Mouse (Mus musculus): Measurements from ENCODE around the gene Otud3. TPM values are rescaled to one million over a fixed set of nuclear protein-coding genes. Genes with fewer than 3 reads are reported as not detected.

Otud3 gene
- 1.4 and 1.7 TPM in 2 replicates for polyA plus RNA-seq (2012; ENCODE audit: insufficient read depth, low replicate concordance)

DNA sequence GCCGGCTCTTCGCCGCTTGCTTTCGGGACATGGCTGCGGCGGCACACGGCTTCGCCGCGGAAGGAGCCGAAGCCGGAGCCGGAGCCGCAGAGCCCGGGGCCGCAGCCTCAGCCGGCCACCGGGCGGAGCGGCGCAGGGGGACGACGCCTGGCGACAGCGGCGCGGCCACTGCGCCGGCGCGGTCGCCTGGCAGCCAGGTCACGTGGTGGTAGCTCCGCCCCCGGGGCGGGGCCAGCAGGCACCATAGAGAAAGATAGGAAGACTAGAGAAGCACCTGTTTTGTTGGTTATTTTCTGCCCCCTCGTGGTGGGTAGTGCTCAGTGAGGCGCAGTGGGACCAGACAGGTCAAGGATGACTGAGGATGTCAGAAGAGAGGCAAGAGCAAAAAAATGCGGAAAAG, at the start of gene Otud3:
Gene Otud3 (minus strand): TSS at position 149 of the 400 bp plus-strand sequence.
- Histone ChIP-seq H3K36me3 (replicated peaks; ENCODE audit: low read length) (peaks cover 17% of the 10 kb centered on the region), H3K4me3 (replicated peaks) (peak within 1 kb of the TSS; percentile 97), H3K9me3 (peaks cover 20% of the 10 kb centered on the region), H3K4me1 (peaks cover 25% of the 10 kb centered on the region), H3K27me3 (replicated peaks) (peaks cover 14% of the 10 kb centered on the region)
- TF ChIP-seq GATA1 (IDR thresholded peaks at IDR 0.05; ENCODE audit: borderline replicate concordance, low read length) (no peak), FLI1 (IDR thresholded peaks at IDR 0.05; ENCODE audit: low read length) (no peak)

DNA sequence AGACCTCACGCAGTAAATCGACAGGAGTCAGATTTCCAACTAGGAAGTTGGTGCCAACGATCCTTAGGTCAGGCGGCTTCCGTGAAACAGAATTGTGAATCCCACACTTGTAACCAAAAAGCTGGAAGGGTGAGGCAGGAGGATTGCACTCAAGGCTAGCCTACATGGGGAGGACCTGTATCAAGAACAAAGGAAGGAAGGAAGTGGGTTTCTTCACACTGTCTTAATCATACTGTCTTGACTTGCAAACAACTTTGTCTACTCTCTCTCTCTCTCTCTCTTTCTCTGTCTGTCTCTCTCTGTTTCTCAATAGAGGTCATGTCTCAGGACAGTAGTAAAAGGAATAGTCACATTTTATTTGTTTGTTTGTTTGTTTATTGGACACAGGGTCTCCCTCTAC, 49.0 kb upstream of the Otud3 start:
- TF ChIP-seq FLI1 (IDR thresholded peaks at IDR 0.05; ENCODE audit: low read length) = no peak
- no peak for TF ChIP-seq GATA1 (IDR thresholded peaks at IDR 0.05; ENCODE audit: borderline replicate concordance, low read length)

DNA sequence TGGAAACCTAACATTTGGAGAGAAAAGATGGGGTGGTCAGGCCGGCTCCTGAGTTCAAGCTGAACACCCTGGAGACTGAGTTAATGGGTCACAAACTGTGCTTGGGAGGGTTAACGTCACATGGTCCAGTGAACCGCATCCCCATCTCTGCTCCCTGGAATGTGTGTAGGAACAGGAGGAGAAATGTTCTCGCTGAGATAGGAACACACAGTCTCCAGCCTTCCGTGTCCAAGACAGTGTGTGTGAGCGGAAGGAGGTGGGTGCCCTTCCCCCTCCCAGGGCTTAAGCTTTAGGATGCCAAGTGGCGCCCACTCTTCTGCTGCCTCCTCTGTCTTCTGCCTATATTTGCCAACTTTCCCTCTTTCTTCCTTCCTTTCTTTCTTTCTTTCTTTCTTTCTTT, 46.2 kb upstream of the Otud3 start:
- H3K9me3 ChIP-seq = 0 out of 2 replicates have a peak, but pooled peaks cover 3% of the 10 kb centered on the region
- TF ChIP-seq GATA1 (IDR thresholded peaks at IDR 0.05; ENCODE audit: borderline replicate concordance, low read length) (no peak), FLI1 (IDR thresholded peaks at IDR 0.05; ENCODE audit: low read length) (no peak)
- H3K4me1 ChIP-seq = peaks cover 12% of the 10 kb centered on the region
- H3K4me3 ChIP-seq (replicated peaks) = no peak overlapping the region
- no peaks in the 10 kb centered on the region for H3K36me3 ChIP-seq (replicated peaks; ENCODE audit: low read length)
- peaks cover 41% of the 10 kb centered on the region for H3K27me3 ChIP-seq (replicated peaks)

More for the DNA sequence above, 49.0 kb upstream of the Otud3 start:
- peaks cover 51% of the 10 kb centered on the region for H3K27me3 ChIP-seq (replicated peaks)
- H3K4me1 ChIP-seq = peaks cover 12% of the 10 kb centered on the region
- H3K4me3 ChIP-seq (replicated peaks) = no peak overlapping the region
- 0 out of 2 replicates have a peak, but pooled peaks cover 3% of the 10 kb centered on the region for H3K9me3 ChIP-seq
- H3K36me3 ChIP-seq (replicated peaks; ENCODE audit: low read length) = no peaks in the 10 kb centered on the region

DNA sequence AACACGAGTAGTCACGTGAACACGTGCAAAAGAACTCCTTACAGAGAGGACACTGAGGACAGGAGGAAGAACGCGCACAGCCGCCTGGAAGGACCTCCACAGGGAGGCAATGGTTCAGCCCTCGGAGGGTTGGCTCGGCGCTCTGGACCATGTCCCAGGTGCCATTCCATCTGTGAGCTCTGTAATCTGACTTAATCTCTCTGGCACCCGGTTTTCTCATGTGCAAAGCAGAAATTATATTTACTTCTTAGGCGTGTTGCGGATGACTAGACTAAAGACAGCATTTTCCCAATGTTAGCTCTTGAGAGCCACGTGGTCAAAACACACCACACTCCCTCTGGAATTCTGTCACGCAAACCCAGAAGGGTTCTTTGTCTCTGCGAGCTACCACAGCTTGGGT, 45.4 kb upstream of the Otud3 start:
- Histone ChIP-seq H3K4me3 (replicated peaks) (no peak overlapping the region), H3K4me1 (peaks cover 12% of the 10 kb centered on the region), H3K36me3 (replicated peaks; ENCODE audit: low read length) (no peaks in the 10 kb centered on the region), H3K9me3 (0 out of 2 replicates have a peak, but pooled peaks cover 3% of the 10 kb centered on the region), H3K27me3 (replicated peaks) (peaks cover 42% of the 10 kb centered on the region)
- no peak for TF ChIP-seq GATA1 (IDR thresholded peaks at IDR 0.05; ENCODE audit: borderline replicate concordance, low read length)
- no peak for TF ChIP-seq FLI1 (IDR thresholded peaks at IDR 0.05; ENCODE audit: low read length)

DNA sequence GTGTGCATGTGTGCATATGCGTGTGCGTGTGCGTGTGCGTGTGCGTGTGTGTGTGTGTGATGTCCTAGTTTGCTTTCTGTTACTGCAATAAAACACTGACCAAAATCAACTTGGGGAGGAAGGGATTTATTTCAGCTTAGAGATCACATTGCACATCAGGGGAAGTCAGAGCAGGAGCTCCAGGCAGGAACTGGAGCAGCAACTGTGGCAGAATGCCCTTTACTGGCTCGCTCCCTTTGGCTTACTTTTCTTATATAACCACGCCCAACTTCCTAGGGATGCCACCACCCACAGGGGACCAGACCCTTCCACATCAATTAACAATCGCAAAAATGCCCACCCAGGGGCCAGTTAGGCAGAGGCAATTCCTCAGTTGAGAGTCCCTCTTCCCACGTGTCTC, 44.9 kb upstream of the Otud3 start:
- Histone ChIP-seq H3K36me3 (replicated peaks; ENCODE audit: low read length) (no peaks in the 10 kb centered on the region), H3K4me1 (peaks cover 12% of the 10 kb centered on the region), H3K4me3 (replicated peaks) (no peak overlapping the region), H3K9me3 (0 out of 2 replicates have a peak, but pooled peaks cover 3% of the 10 kb centered on the region), H3K27me3 (replicated peaks) (peaks cover 40% of the 10 kb centered on the region)
- TF ChIP-seq GATA1 (IDR thresholded peaks at IDR 0.05; ENCODE audit: borderline replicate concordance, low read length) = no peak
- no peak for TF ChIP-seq FLI1 (IDR thresholded peaks at IDR 0.05; ENCODE audit: low read length)

DNA sequence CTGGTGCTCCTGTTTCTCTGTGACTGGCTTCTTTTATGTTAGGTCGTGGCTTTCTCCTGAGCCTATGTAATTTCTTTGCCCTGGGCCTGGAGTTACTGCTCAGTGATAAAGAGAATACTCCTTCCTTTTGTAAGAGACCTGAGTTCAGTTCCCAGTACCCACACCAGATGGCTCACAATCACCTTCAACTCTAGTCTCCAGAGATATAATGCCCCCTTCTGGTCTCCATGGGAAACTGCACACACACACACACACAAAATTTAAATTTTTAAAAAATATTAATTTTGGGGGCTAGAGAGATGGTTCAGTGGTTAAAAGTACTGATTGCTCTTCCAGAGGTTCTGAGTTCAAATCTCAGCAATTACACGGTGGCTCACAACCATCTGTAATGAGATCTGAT, 34.5 kb upstream of the Otud3 start:
- Histone ChIP-seq H3K27me3 (replicated peaks) (peaks cover 19% of the 10 kb centered on the region), H3K36me3 (replicated peaks; ENCODE audit: low read length) (no peaks in the 10 kb centered on the region), H3K4me3 (replicated peaks) (no peak overlapping the region), H3K9me3 (peaks cover 6% of the 10 kb centered on the region; the same call in 1 of the 2 replicates), H3K4me1 (peaks cover 9% of the 10 kb centered on the region)
- TF ChIP-seq GATA1 (IDR thresholded peaks at IDR 0.05; ENCODE audit: borderline replicate concordance, low read length) = no peak
- no peak for TF ChIP-seq FLI1 (IDR thresholded peaks at IDR 0.05; ENCODE audit: low read length)

DNA sequence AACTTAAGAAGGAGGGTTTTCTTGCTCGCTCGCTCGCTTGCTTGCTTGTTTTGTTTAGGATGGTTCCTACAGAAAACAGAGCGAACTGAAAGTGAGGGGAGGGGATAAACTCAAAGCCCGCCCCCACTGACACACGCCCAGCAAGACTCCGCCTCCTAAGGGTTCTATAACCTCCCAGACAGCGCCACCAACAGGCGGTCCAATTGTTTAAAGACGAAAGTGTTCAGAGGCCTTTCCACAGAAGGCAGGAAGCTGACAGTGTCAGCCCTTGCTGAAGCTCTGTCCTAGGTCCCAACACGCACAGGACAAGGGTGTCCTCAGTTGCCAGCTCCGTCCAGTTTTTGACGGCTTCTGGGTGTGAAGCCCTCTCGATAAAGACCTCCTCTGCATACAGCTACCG, 30.0 kb upstream of the Otud3 start:
- Histone ChIP-seq H3K36me3 (replicated peaks; ENCODE audit: low read length) (no peaks in the 10 kb centered on the region), H3K4me3 (replicated peaks) (peak overlapping the region; percentile 87), H3K27me3 (replicated peaks) (peaks cover 33% of the 10 kb centered on the region), H3K9me3 (no peaks in the 10 kb centered on the region), H3K4me1 (peaks cover 15% of the 10 kb centered on the region)
- no peak for TF ChIP-seq FLI1 (IDR thresholded peaks at IDR 0.05; ENCODE audit: low read length)
- TF ChIP-seq GATA1 (IDR thresholded peaks at IDR 0.05; ENCODE audit: borderline replicate concordance, low read length) = no peak

DNA sequence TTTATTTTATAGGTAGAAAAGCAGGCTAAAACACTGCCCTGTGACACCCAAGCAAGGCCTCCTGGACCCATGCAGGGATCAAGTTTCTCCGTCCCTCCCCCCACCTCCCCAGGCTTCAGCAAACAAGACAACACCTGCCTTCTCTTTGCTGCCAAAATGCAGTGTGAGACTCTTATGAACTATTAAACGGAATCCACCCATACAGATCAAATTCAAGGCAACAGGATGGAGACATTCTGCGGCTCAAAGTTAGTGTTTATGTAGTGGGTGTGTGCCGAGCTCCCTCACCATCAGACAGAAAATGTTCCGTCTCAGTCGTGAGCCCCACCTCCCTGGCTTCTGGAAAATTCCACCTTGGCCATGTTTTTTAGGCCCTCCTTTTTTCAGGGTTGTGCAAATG, 28.2 kb upstream of the Otud3 start:
- no peaks in the 10 kb centered on the region for H3K9me3 ChIP-seq
- peaks cover 31% of the 10 kb centered on the region for H3K27me3 ChIP-seq (replicated peaks)
- TF ChIP-seq GATA1 (IDR thresholded peaks at IDR 0.05; ENCODE audit: borderline replicate concordance, low read length) = no peak
- no peak for TF ChIP-seq FLI1 (IDR thresholded peaks at IDR 0.05; ENCODE audit: low read length)
- peaks cover 15% of the 10 kb centered on the region for H3K4me1 ChIP-seq
- no peak overlapping the region for H3K4me3 ChIP-seq (replicated peaks)
- H3K36me3 ChIP-seq (replicated peaks; ENCODE audit: low read length) = no peaks in the 10 kb centered on the region

DNA sequence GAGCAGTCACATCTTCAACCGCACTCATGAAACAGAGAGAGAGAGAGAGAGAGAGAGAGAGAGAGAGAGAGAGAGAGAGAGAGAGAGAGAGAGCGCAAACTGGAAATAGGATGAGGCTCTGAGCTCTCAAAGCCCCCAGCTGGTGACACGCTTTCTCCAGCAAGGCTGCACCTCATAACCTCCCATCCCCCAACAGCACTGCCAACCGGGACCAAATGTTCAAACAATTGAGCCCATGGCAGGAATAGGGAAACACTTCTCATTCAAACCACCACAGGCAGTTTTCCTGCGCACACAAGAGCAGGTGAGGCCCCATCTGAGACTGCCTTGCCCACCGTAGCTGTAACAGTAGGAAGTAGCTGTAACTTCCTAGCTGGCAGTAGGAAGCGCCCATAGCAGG, 27.7 kb upstream of the Otud3 start:
- H3K4me1 ChIP-seq = peaks cover 15% of the 10 kb centered on the region
- TF ChIP-seq GATA1 (IDR thresholded peaks at IDR 0.05; ENCODE audit: borderline replicate concordance, low read length) (no peak), FLI1 (IDR thresholded peaks at IDR 0.05; ENCODE audit: low read length) (no peak)
- peaks cover 27% of the 10 kb centered on the region for H3K27me3 ChIP-seq (replicated peaks)
- no peaks in the 10 kb centered on the region for H3K36me3 ChIP-seq (replicated peaks; ENCODE audit: low read length)
- no peaks in the 10 kb centered on the region for H3K9me3 ChIP-seq
- no peak overlapping the region for H3K4me3 ChIP-seq (replicated peaks)

DNA sequence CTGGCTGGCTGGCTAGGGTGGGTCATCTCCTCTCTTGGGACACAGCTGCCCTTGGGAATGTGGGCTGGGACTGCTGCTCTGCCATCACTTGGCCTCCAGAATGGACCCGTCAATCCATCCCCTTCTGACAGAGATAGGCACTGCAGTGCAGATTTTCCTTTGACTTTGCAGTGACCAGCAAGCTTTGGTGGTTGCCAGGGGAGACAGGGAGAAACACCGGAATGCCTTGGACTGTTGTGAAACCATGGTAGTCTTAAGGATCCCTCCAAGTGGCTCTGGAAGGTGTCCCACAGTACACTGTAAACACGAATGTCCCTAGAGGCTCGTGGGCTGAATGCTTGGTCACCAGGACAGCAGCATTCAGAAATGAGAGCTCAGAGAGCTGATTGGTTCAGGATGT, 25.7 kb upstream of the Otud3 start:
- Histone ChIP-seq H3K36me3 (replicated peaks; ENCODE audit: low read length) (no peaks in the 10 kb centered on the region), H3K9me3 (no peaks in the 10 kb centered on the region), H3K4me3 (replicated peaks) (no peak overlapping the region), H3K27me3 (replicated peaks) (peaks cover 26% of the 10 kb centered on the region), H3K4me1 (peaks cover 14% of the 10 kb centered on the region)
- TF ChIP-seq FLI1 (IDR thresholded peaks at IDR 0.05; ENCODE audit: low read length) (no peak), GATA1 (IDR thresholded peaks at IDR 0.05; ENCODE audit: borderline replicate concordance, low read length) (no peak)
